Mouse (Mus musculus) right cerebral cortex, postnatal 25 days (tissue): ENCODE data around the gene Asb4.

Experiments
- DNase-seq: peaks from one replicate; pipeline ENCODE4 v3.0.0; 2022

Asb4 gene

GRCm38 (mm10) chr6:5447546-5447945, 64.4 kb downstream of the Asb4 start:
- DNase-seq = no peak

GRCm38 (mm10) chr6:5448396-5448795, 65.2 kb downstream of the Asb4 start:
- no peak for DNase-seq

- no peak for DNase-seq
These were observed 66.7 kb downstream of the Asb4 start for GRCm38 (mm10) chr6:5449878-5450277.

- no peak for DNase-seq
These were observed 72.7 kb downstream of the Asb4 start for GRCm38 (mm10) chr6:5455836-5456235.

GRCm38 (mm10) chr6:5470480-5471318, 87.5 kb downstream of the Asb4 start:
- DNase-seq = no peak

- no peak for DNase-seq
These were observed 89.5 kb downstream of the Asb4 start for GRCm38 (mm10) chr6:5472692-5473091.

- no peak for DNase-seq
These were observed 90.8 kb downstream of the Asb4 start for GRCm38 (mm10) chr6:5474021-5474420.

GRCm38 (mm10) chr6:5481066-5481465, 97.9 kb downstream of the Asb4 start:
- DNase-seq = no peak

- DNase-seq = no peak
These were observed 99.1 kb downstream of the Asb4 start for GRCm38 (mm10) chr6:5482270-5482783.
